Mouse (Mus musculus) embryonic fibroblast, embryonic 13.5 days (primary cell): ENCODE data around the gene Crip1.

ENCODE experiments used
- CTCF ChIP-seq: IDR thresholded peaks from 2 replicates; pipeline ENCODE4 v1.5.1; 2011; ENCODE audit warnings: mild to moderate bottlenecking, control low read depth, low read length, moderate library complexity, borderline replicate concordance; ENCODE audit not compliant: insufficient read depth
- POLR2A ChIP-seq: IDR thresholded peaks from 2 replicates; pipeline ENCODE4 v1.6.1; 2011; ENCODE audit warnings: low read depth, mild to moderate bottlenecking, control low read depth, low read length, moderate library complexity

- TF ChIP-seq POLR2A (no peak), CTCF (no peak)
Observed at GRCm38 (mm10) chr12:113154747-113155075, 8.6 kb downstream of the Crip1 start.
